Mouse (Mus musculus) heart, embryonic 14.5 days (tissue): ENCODE measurements around the gene Ebpl. TPM values are rescaled to one million over a fixed set of nuclear protein-coding genes. Genes with fewer than 3 reads are reported as not detected.
"Not testable (repeated sequence)": the region's sequence is repeated elsewhere in the genome, so short reads cannot be mapped to it uniquely, and the experiment has no call there.

Source experiments
- ATAC-seq: fragments of 200-750 bp; cut with Nextera tagmentation; 2 replicates; pipeline ENCODE4 v1.8.0; 2017; ENCODE audit warnings: low read depth, moderate TSS enrichment; ENCODE audit not compliant: insufficient number of reproducible peaks, insufficient read depth, low FRiP score
- H3K27ac ChIP-seq, 2 experiments: fragments of 200-500 bp in 1 of 2; fragments of 300-500 bp in 1 of 2; sonication (generic) in 1 of 2; replicated peaks in 1 of 2; 2 replicates each; pipeline ENCODE4 v1.5.1; 2012 to 2014; ENCODE audit warnings: low read depth in 2 of 2, low read length in 2 of 2, control low read depth in 1 of 2, mild to moderate bottlenecking in 1 of 2, mixed read lengths in 1 of 2; ENCODE audit not compliant: control insufficient read depth in 1 of 2, insufficient read depth in 1 of 2
- H3K27me3 ChIP-seq: fragments of 300-500 bp; sonication (generic); 2 replicates; pipeline ENCODE4 v1.6.1; 2014; ENCODE audit warnings: mild to moderate bottlenecking, low read length, control low read depth; ENCODE audit not compliant: control insufficient read depth, insufficient read depth
- H3K36me3 ChIP-seq: fragments of 300-500 bp; sonication (generic); 2 replicates; pipeline ENCODE4 v1.6.1; 2014; ENCODE audit warnings: mild to moderate bottlenecking, control low read depth, low read length, mixed read lengths; ENCODE audit not compliant: control insufficient read depth, insufficient read depth
- H3K4me1 ChIP-seq, 2 experiments: fragments of 200-500 bp in 1 of 2; fragments of 300-500 bp in 1 of 2; sonication (generic) in 1 of 2; 2 replicates each; pipeline ENCODE4 v1.6.1; 2012 to 2014; ENCODE audit warnings: low read length in 2 of 2, control low read depth in 1 of 2, mixed read lengths in 1 of 2; ENCODE audit not compliant: control insufficient read depth in 2 of 2, insufficient read depth in 2 of 2
- H3K4me2 ChIP-seq: fragments of 300-500 bp; sonication (generic); 2 replicates; pipeline ENCODE4 v1.6.1; 2014; ENCODE audit warnings: mild to moderate bottlenecking, low read length
- H3K4me3 ChIP-seq, 2 experiments: fragments of 200-500 bp in 1 of 2; fragments of 300-500 bp in 1 of 2; sonication (generic) in 1 of 2; 2 replicates each; pipeline ENCODE4 v1.5.1; 2012 to 2014; ENCODE audit warnings: low read length in 2 of 2, mild to moderate bottlenecking in 2 of 2, control low read depth in 1 of 2, low read depth in 1 of 2, moderate library complexity in 1 of 2; ENCODE audit not compliant: control insufficient read depth in 1 of 2, insufficient read depth in 1 of 2
- H3K9ac ChIP-seq: fragments of 300-500 bp; sonication (generic); 2 replicates; pipeline ENCODE4 v1.6.1; 2014; ENCODE audit warnings: mild to moderate bottlenecking, low read length
- H3K9me3 ChIP-seq: fragments of 300-500 bp; sonication (generic); 2 replicates; pipeline ENCODE4 v1.6.1; 2016; ENCODE audit warnings: low read length, control low read depth; ENCODE audit not compliant: control insufficient read depth
- WGBS: fragments of 180-500 bp; shearing (Covaris S2); extraction: QIAGEN DNeasy Blood & Tissue Kit; methylation state at CpG from one replicate; pipeline ENCODE4 v1.1.7; 2014; 5-methylcytosine and 5-hydroxymethylcytosine counted together
- polyA plus RNA-seq: library from polyadenylated mRNA; unstranded; fragments of >200 nt; fragmentation: Nextera tagmentation; extraction: Ambion mirVana; gene quantifications from 2 replicates; pipeline ENCODE4 v1.2.1, GENCODE M21; 2014

Gene Ebpl
- polyA plus RNA-seq, 1 experiment from 2014 or later: 6.3 TPM

DNA sequence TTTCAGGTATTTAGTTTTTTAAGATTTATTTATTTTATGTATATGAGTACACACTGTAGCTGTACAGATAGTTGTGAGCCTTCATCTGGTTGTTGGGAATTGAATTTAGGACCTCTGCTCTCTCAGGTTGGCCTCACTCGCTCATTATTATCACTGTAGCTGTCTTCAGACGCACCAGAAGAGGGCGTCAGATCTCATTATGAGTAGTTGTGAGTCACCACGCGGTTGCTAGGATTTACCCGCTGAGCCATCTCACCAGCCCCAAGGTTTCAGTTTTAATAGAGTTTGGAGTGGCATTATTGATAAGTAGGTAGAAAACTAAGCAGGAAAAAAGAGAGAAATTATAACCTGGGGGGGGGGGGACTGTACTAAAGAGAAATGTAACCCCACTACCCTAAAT lies 33.2 kb downstream of the Ebpl start:
- not testable (repeated sequence) for H3K27ac ChIP-seq, H3K9me3 ChIP-seq, H3K36me3 ChIP-seq, H3K4me3 ChIP-seq, ATAC-seq, H3K27me3 ChIP-seq, H3K9ac ChIP-seq, H3K4me2 ChIP-seq
- 23% methylated on average over 6 of the region's 6 CpGs for WGBS
- H3K4me1 ChIP-seq: peaks cover 12 to 13% of the 10 kb centered on the region in 2 experiments

- Histone ChIP-seq H3K27me3 (no peaks in the 10 kb centered on the region), H3K4me3 (no peak overlapping the region), H3K27ac (no peak overlapping the region), H3K9me3 (peaks cover 6% of the 10 kb centered on the region), H3K4me1 (peaks cover 0 to 3% of the 10 kb centered on the region in 2 experiments; a peak in 3 of 4 replicates), H3K36me3 (no peaks in the 10 kb centered on the region), H3K4me2 (no peak overlapping the region), H3K9ac (no peak overlapping the region)
- 89% methylated on average over 1 of the region's 1 CpGs for WGBS
- no peak for ATAC-seq
Observed at GRCm38 (mm10) chr14:61322740-61323139, 37.5 kb downstream of the Ebpl start.

DNA sequence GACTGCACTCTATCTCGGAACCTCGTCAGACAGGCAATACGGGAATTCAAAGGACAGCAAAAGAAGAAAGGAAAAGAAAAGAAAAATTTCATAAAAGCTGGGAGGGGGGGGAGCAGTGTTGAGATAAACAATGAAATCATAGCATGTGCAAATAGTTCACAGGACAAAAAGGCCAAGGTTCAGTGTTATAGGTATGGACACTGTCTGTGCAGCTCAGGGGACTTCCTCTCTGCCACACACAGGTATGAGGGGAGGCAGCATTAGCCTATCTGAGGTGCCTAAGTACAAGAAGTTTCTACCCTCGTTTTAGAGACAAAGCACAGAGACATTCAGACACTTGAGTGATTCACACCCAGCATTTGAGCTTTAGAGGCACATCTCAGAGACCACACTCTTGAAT lies 39.0 kb downstream of the Ebpl start:
- H3K4me1 ChIP-seq: no peaks in the 10 kb centered on the region
- 78% methylated on average over 4 of the region's 4 CpGs for WGBS
- H3K4me2 ChIP-seq: no peak overlapping the region
- H3K9me3 ChIP-seq: peaks cover 6% of the 10 kb centered on the region
- H3K27me3 ChIP-seq: no peaks in the 10 kb centered on the region
- no peak overlapping the region for H3K27ac ChIP-seq
- ATAC-seq: no peak
- H3K36me3 ChIP-seq: no peaks in the 10 kb centered on the region
- no peak overlapping the region for H3K4me3 ChIP-seq
- H3K9ac ChIP-seq: no peak overlapping the region

DNA sequence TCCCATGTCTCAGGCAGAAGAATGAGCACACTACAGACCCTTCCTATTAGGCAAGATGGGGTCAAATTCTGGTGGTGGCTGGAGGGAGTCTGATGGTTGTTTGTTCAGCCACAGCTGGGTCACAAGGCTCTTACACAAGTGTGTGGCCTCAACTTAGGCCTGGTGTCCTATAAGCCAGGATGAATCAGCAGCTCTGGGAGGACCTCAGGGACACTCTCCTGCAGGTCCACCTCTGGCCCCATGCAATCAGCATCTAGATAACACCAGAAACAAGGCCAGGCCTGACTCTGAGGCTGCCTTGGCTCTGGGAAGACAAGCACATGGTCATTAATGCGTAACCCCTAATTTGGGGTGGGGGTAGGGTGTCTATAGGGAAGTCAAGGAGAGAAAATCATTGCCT lies 39.5 kb downstream of the Ebpl start:
- no peak overlapping the region for H3K4me2 ChIP-seq

GRCm38 (mm10) chr14:61316861-61317260 lies 43.4 kb downstream of the Ebpl start:
- no peaks in the 10 kb centered on the region for H3K4me1 ChIP-seq
- 30% methylated on average over 4 of the region's 4 CpGs for WGBS
- H3K9ac ChIP-seq: no peak overlapping the region
- H3K4me2 ChIP-seq: no peak overlapping the region
- H3K36me3 ChIP-seq: no peaks in the 10 kb centered on the region
- ATAC-seq: no peak; the same call in 1 of the 2 replicates
- no peak overlapping the region for H3K27ac ChIP-seq
- no peaks in the 10 kb centered on the region for H3K9me3 ChIP-seq
- H3K4me3 ChIP-seq: no peak overlapping the region
- H3K27me3 ChIP-seq: no peaks in the 10 kb centered on the region

More for the DNA sequence above, 39.5 kb downstream of the Ebpl start:
- ATAC-seq: no peak
- 72% methylated on average over 1 of the region's 1 CpGs for WGBS
- H3K4me3 ChIP-seq: no peak overlapping the region
- no peaks in the 10 kb centered on the region for H3K27me3 ChIP-seq
- no peak overlapping the region for H3K27ac ChIP-seq
- peaks cover 6% of the 10 kb centered on the region for H3K9me3 ChIP-seq
- no peak overlapping the region for H3K9ac ChIP-seq
- no peaks in the 10 kb centered on the region for H3K4me1 ChIP-seq
- no peaks in the 10 kb centered on the region for H3K36me3 ChIP-seq

DNA sequence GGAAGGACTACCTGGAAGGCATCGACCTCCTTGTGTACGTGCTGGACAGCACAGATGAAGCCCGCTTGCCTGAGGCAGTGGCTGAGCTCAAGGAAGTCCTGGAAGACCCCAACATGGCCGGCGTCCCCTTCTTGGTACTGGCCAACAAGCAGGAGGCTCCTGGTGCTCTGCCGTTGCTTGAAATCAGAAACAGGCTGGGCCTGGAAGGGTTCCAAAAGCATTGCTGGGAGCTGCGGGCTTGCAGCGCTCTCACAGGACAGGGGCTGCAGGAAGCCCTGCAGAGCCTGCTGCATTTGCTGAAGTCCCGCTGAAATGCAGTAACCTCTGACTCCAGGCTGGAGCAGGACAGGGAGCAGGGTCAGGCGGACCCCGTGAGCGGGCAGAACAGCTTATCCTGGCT lies 49.3 kb downstream of the Ebpl start:
- Histone ChIP-seq H3K27ac (no peak overlapping the region), H3K9ac (no peak overlapping the region; the same call in 1 of the 2 replicates), H3K4me1 (peaks cover 16 to 20% of the 10 kb centered on the region in 2 experiments), H3K4me2 (peak overlapping the region; percentile 23), H3K4me3 (no peak overlapping the region), H3K9me3 (no peaks in the 10 kb centered on the region), H3K27me3 (no peaks in the 10 kb centered on the region), H3K36me3 (no peaks in the 10 kb centered on the region)
- WGBS: 51% methylated on average over 12 of the region's 12 CpGs
- no peak for ATAC-seq

GRCm38 (mm10) chr14:61310036-61310772 lies 50.0 kb downstream of the Ebpl start:
- Histone ChIP-seq H3K9me3 (no peaks in the 10 kb centered on the region), H3K9ac (0 out of 2 replicates have a peak overlapping the region, but pooled peaks have one; percentile 27), H3K4me3 (no peak overlapping the region), H3K4me2 (no peak overlapping the region), H3K27me3 (no peaks in the 10 kb centered on the region), H3K4me1 (peaks cover 16 to 20% of the 10 kb centered on the region in 2 experiments), H3K36me3 (no peaks in the 10 kb centered on the region), H3K27ac (no peak overlapping the region)
- 48% methylated on average over 7 of the region's 7 CpGs for WGBS
- no peak for ATAC-seq
